Mouse (Mus musculus): ENCODE data around the gene Marc1. TPM values are rescaled to one million over a fixed set of nuclear protein-coding genes. Genes with fewer than 3 reads are reported as not detected.

Gene Marc1
- total RNA-seq (2015; ENCODE audit: low replicate concordance) (1.3 TPM in 1 of 2 replicates, not detected in the other), total RNA-seq (2017; ENCODE audit: low replicate concordance) (0.64 TPM in 1 of 2 replicates, not detected in the other)

DNA sequence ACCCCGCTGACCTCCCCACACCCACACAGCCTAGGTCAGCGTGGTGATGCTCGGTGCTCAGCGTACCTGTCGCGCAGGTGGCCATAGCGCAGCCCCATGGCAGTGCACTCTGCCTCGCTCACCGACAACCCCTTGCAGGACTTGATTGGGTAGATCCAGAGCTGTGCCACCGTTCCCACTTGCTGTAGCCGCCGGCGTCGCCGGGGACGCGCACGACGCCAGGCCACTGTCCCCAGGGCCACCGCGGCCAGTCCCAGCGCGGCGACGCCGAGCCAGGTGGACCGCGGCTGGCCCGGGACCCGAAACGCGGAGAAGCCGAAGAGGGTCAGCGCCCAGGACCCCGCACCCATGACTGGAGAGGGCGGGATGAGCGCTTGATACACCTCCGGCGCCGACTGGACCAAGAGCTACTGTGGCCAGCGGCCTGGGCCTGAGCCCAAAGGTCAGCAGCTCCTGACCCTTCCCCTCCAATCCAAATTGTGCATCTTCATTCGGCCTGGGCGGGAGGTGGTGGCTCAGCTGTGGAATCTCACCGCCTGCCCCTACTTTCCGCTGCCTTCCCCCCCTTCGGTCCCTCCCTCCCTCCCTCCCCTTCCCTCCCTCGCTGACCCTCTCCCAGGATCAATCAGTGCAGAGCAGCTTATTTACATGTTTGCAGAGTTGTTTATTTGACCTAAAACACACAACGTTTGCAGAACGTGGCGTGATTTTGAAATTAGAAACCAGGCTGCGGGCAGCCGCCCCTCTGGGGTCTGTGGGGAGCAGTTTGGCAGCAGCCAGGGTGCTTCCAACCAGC lies at the start of gene Marc1:
Gene Marc1, minus strand, starts transcription at position 534 of the 796 bp plus-strand sequence.
- no peak for ATAC-seq (replicated peaks; ENCODE audit: low FRiP score, poor library complexity, severe bottlenecking)

- ATAC-seq (replicated peaks; ENCODE audit: low FRiP score, poor library complexity, severe bottlenecking) = no peak
These were observed 49.2 kb upstream of the Marc1 start for GRCm38 (mm10) chr1:184860276-184860675.

DNA sequence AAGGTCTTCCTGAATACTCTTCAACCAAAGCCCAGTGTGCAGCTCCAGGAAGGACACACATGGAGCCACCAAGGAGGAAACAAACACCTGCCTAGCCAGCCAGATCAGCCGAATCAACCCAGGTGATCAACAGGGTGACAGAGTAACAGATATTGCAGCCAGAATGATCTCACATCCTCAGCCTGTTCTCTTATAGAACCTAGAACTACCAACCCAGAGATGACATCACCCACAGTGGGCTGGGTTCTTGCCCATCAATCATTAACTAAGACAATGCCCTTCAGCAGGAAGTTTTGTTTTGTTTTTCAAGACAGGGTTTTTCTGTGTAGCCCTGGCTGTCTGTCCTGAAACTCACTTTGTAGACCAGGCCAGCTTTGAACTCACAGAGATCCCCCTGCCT lies 47.1 kb upstream of the Marc1 start:
- no peak for ATAC-seq (replicated peaks; ENCODE audit: low FRiP score, poor library complexity, severe bottlenecking)

DNA sequence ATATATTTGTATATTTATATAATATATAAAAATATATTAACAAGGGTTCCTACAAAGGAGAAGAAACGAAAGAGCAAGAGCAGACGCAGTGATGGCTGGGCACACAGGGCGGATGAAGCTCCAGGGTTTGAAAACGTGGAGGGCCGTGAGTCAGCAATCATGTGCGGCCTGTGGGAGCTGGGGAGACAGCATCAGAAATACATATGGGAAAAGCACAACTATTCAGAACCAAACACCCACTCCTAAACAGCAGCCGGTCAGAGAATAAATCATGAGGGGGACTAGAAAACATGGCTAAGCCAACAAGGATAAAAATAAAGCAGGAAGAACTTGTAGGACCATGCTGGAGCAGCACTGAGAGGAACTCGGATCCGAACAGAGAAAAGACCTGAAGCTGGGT lies 46.1 kb upstream of the Marc1 start:
- ATAC-seq (replicated peaks; ENCODE audit: low FRiP score, poor library complexity, severe bottlenecking) = no peak

DNA sequence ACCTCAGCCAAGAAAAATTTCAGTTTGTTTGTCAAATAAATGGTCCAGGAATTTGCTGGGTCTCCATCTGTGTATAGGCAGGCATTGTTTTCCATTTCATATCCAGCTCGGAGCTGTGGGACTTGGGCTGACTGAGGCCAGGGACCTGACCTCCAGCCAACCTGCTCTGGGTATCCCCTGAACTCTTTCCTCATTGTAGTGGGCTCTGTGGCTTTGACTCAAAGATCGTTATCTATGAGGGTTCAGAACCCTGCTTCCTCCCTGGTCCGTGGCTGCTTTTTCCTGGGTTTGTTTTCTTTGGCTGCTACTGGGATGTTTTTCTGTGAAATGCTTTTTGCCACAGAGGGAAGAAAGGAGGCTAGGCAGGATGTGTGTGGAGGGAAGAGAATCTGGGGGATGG lies 42.8 kb upstream of the Marc1 start:
- ATAC-seq (replicated peaks; ENCODE audit: low FRiP score, poor library complexity, severe bottlenecking) = no peak

- ATAC-seq (replicated peaks; ENCODE audit: low FRiP score, poor library complexity, severe bottlenecking) = peak; percentile 60
These were observed 42.2 kb upstream of the Marc1 start for GRCm38 (mm10) chr1:184853339-184853738.

- peak; percentile 86 for ATAC-seq (replicated peaks; ENCODE audit: low FRiP score, poor library complexity, severe bottlenecking)
These were observed 40.9 kb upstream of the Marc1 start for GRCm38 (mm10) chr1:184851741-184852618.

- no peak for ATAC-seq (replicated peaks; ENCODE audit: low FRiP score, poor library complexity, severe bottlenecking)
These were observed 40.1 kb upstream of the Marc1 start for GRCm38 (mm10) chr1:184851166-184851565.

DNA sequence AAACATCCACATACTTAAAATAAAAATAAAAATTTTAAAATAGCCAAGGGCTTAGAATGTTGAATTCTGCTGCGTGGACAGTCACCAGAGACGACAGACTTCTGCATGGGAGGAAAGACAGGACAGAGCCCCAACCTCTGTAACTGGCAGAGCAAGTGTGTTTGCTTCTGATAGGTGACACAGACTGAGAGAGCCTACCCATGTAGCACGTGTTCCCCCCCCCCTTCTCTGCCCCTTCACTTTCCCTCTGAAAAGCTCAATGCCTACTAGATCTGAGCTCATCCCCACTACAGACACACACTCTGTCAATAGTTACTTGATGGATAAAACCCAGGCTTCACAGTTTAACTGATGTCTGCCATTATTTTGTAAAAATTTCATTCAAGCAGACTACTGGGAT lies 35.9 kb upstream of the Marc1 start:
- no peak for ATAC-seq (replicated peaks; ENCODE audit: low FRiP score, poor library complexity, severe bottlenecking)

- ATAC-seq (replicated peaks; ENCODE audit: low FRiP score, poor library complexity, severe bottlenecking) = peak; percentile 25
These were observed 35.1 kb upstream of the Marc1 start, which contains the start of gene Marc2 for GRCm38 (mm10) chr1:184846092-184846750. Marc2 (minus strand) TSS chr1:184846451.

- peak; percentile 95 for ATAC-seq (replicated peaks; ENCODE audit: low FRiP score, poor library complexity, severe bottlenecking)
These were observed 34.3 kb upstream of the Marc1 start for GRCm38 (mm10) chr1:184845111-184846071.

- no peak for ATAC-seq (replicated peaks; ENCODE audit: low FRiP score, poor library complexity, severe bottlenecking)
These were observed 33.4 kb upstream of the Marc1 start for GRCm38 (mm10) chr1:184844326-184845066.

DNA sequence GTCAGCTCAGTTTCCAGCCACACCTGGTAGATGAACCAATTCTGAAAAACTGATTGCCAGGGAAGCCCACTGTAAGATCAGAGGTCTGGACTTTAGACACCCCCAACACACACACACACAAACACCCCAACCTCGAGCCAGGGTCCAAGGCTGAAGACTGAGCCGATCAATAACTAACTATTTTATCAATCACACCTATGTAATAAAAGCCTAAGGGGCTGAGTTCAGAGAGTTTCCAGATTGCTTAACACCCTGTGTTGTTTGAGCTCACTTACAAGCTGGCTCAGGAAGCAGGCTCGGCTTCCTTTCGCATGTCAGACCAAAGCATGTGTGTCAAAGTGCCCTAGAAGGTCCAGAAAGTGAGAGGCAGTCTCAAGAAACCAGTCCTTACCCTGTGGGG lies 26.5 kb upstream of the Marc1 start:
- no peak for ATAC-seq (replicated peaks; ENCODE audit: low FRiP score, poor library complexity, severe bottlenecking)

GRCm38 (mm10) chr1:184836350-184836749 lies 25.2 kb upstream of the Marc1 start:
- ATAC-seq (replicated peaks; ENCODE audit: low FRiP score, poor library complexity, severe bottlenecking) = no peak

DNA sequence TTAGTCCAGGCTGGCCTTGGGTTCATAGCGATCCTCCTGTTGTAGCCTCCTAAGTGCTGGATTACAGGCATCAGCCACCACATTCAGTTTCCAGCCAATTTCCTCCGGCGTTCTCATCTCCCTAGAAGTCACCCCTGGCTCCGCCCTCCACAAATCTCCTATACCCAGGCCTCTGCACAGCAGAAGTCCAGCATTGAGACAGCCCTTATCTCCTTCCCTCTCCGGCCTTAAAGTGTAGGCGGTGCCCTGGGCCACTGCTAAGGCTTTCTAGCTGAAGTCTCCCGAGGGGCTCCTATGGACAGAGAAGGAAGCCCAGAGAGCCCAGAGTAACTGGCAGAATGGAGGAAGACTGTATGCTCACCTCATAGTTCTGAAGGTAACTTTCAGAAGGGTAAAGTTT lies 22.4 kb upstream of the Marc1 start:
- ATAC-seq (replicated peaks; ENCODE audit: low FRiP score, poor library complexity, severe bottlenecking) = no peak

- ATAC-seq (replicated peaks; ENCODE audit: low FRiP score, poor library complexity, severe bottlenecking) = 0 out of 2 replicates have a peak, but pooled peaks have one; percentile 41
These were observed 21.1 kb upstream of the Marc1 start for GRCm38 (mm10) chr1:184832211-184832610.

DNA sequence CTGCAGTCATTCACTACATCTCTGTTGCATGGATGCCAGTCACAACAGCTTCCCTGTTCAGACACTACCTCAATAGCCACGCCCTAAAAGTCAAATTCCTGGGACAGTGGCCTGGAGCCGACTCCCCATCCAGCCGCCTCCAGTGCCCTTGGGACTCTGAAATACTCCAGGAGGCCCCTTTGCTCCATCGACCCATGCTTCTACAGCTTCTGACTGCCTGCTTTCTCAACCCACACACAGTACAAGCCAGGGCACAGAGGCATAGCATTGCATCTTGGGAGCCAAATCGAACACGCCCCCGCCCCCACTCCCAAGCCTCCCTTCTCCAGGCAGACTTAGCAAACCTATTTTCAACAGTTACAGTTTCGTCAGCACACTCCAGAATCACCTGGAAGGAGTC lies 18.8 kb upstream of the Marc1 start:
- ATAC-seq (replicated peaks; ENCODE audit: low FRiP score, poor library complexity, severe bottlenecking) = no peak

DNA sequence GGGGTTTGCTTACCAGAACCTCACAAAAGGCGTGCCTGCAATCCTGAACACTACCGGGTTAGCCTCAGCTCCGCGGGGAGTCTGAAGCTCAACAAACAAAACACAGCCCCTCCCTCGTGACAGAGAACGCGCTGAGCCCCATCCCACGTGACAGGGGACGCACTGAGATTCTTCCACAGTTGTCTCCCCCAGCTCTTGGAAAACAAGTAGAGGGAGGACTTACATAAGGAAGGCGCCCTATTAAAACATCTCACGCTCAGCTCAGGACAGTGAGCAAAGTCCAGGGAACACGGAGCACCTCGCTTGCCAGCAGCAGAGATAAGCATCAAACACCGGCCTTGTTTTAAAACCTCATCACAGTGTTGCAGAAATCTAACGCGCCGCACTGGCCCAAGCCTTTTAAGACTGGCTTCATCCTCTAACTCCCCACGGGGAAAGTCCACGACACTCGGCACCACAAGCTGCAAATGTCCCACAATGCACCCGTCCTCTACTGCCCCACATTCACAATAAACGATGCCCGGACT lies 16.1 kb upstream of the Marc1 start:
- ATAC-seq (replicated peaks; ENCODE audit: low FRiP score, poor library complexity, severe bottlenecking) = no peak

All from erythroid progenitor cell, adult 5-6 weeks (primary cell).